Mouse (Mus musculus): ENCODE measurements around the gene Cdk5rap3. TPM values are rescaled to one million over a fixed set of nuclear protein-coding genes. Genes with fewer than 3 reads are reported as not detected.

Cdk5rap3 gene
- total RNA-seq, 2 experiments from 2014 or later, result 21.6 to 23.2 TPM

DNA sequence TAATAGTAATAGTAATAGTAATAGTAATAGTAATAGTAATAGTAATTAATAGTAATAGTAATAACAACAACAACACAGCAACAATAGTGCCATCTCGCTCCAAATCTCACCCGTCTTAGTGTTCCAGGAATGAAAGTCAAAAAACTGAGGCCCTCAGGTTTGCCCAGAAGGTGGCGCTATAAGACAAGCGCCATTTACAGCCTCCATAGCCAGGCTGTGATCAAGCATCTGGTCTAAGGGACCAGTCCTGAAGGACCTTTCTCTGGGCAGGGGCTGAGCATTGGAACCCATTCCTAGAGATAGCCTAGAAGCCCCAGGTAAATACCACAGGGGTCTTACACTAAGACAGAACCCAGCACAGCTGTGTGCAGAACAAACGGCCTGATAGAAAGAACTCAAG, 49.1 kb downstream of the Cdk5rap3 start:
- intact Hi-C loops (cut with DNase I), result loop anchor here (1.0 to 10.0 kb wide), 5 partner anchors 43 to 312 kb away; no protein-coding TSS in a partner anchor
- no peak for DNase-seq (ENCODE audit: low spot score)

DNA sequence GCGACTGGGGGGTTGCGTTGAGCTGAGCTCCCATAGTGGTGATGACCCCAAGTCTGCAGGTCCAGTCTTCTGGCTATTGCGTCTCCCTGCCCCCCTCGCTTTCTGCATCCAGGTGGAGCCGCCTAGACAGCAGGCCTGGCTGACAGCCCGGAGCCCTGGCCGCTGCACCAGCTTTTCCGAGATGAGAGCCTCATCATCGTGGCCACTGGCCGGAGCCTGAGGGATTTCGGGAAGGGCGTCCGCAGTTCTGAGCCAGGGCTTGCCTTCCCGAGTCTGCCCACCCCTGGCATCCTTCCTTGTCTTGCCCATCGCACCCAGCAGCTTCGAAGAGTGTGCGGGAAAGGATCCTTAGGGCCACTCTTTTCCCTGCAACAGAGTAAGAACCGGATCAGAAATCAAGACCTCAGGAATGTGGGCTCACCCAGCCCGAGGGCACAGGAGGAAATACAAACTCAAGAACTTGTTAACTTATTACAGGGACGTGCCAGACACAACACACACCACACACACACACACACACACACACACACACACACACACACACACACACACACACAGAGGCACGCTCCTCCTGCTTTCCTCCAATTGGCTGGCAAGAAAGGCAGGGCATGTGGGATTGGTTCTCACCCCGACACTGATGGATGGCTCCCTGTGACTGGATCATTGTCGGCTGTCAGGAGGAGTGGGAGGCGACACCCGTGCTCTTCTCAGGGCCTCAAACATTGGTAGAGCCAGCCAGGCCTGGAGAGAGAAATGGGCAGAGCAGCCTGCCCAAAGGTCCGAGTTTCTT, 52.9 kb downstream of the Cdk5rap3 start:
- no peak for DNase-seq (ENCODE audit: low spot score)
- intact Hi-C loops (cut with DNase I), result loop anchor here (2.0 to 10.0 kb wide), 5 partner anchors 81 to 585 kb away; no protein-coding TSS in a partner anchor

DNA sequence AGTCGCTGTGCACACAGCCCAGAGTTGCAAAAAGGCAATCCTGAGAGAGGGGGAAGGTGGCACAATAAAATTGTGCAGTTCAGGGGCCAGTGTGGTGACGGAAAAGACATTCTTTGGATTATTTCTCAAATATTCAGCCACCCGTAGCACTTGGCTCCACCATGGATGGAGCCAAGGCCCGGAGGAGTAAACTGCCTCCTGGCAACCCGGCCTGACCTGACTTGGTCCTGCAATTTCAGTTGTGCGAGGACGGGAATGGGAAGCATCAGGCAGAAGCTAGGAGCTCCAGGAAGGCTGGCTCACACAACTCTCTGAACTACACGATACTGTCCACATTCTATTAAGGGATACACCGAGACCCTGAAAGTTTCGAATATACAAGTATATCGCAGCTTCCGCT, 53.8 kb downstream of the Cdk5rap3 start:
- intact Hi-C loops (cut with DNase I), result loop anchor here (2.0 to 10.0 kb wide), 5 partner anchors 80 to 584 kb away; no protein-coding TSS in a partner anchor
- no peak for DNase-seq (ENCODE audit: low spot score)

GRCm38 (mm10) chr11:96861878-96862289, 54.4 kb downstream of the Cdk5rap3 start:
- intact Hi-C loops (cut with DNase I), result loop anchor here (2.0 to 10.0 kb wide), 6 partner anchors 37 to 583 kb away; no protein-coding TSS in a partner anchor
- peak; percentile 86 for DNase-seq (ENCODE audit: low spot score)

- intact Hi-C loops (cut with DNase I), result loop anchor here (2.0 to 10.0 kb wide), 4 partner anchors 37 to 307 kb away; no protein-coding TSS in a partner anchor
- DNase-seq (ENCODE audit: low spot score), result peak; percentile 68
Measured at GRCm38 (mm10) chr11:96861446-96861845, 54.9 kb downstream of the Cdk5rap3 start.

GRCm38 (mm10) chr11:96860564-96860963, 55.7 kb downstream of the Cdk5rap3 start:
- DNase-seq (ENCODE audit: low spot score), result peak; percentile 74
- intact Hi-C loops (cut with DNase I), result loop anchor here (1.0 to 10.0 kb wide), 5 partner anchors 36 to 306 kb away; no protein-coding TSS in a partner anchor

GRCm38 (mm10) chr11:96859635-96860034, 56.7 kb downstream of the Cdk5rap3 start:
- DNase-seq (ENCODE audit: low spot score), result no peak
- intact Hi-C loops (cut with DNase I), result loop anchor here (1.0 to 10.0 kb wide), 5 partner anchors 35 to 305 kb away; no protein-coding TSS in a partner anchor

- no peak for DNase-seq (ENCODE audit: low spot score)
- intact Hi-C loops (cut with DNase I), result no loop called here
Measured at GRCm38 (mm10) chr11:96857446-96857845, 58.9 kb downstream of the Cdk5rap3 start.

Other genes with a start within 250 kb of the Cdk5rap3 start
- 10 to 100 TPM; 12.1 to 13.4 TPM for gene Snx11, start 138.9 kb downstream of the Cdk5rap3 start, total RNA-seq (2021)
- gene Cbx1, start 127.4 kb downstream of the Cdk5rap3 start, total RNA-seq (2021), result 10 to 100 TPM; 36.6 to 39.0 TPM
- gene Nfe2l1, start 86.5 kb downstream of the Cdk5rap3 start, total RNA-seq (2021), result 100 to 1,000 TPM; 346 to 370 TPM
- gene Copz2, start 66.6 kb downstream of the Cdk5rap3 start, total RNA-seq (2021), result 10 to 100 TPM; 33.4 to 37.5 TPM
- gene Prr15l, start 11.6 kb upstream of the Cdk5rap3 start, total RNA-seq (2021), result 1 to 10 TPM; 1.7 to 2.3 TPM
- 10 to 100 TPM; 11.3 to 12.9 TPM for gene Pnpo, start 27.5 kb upstream of the Cdk5rap3 start, total RNA-seq (2021)
- 10 to 100 TPM in 1 of 2 experiments, 1 to 10 TPM in 1; 9.8 to 11.6 TPM for gene Sp2, start 66.5 kb upstream of the Cdk5rap3 start, total RNA-seq (2021)
- under 1 TPM; 0.11 to 0.29 TPM for gene Sp6, start 96.9 kb upstream of the Cdk5rap3 start, total RNA-seq (2021)
- gene Scrn2, start 113.4 kb upstream of the Cdk5rap3 start, total RNA-seq (2021), result 10 to 100 TPM; 11.9 to 13.2 TPM
- gene Lrrc46, start 124.9 kb upstream of the Cdk5rap3 start, total RNA-seq (2021), result under 1 TPM in 1 of 2 experiments, not detected in 1; 0.50 TPM
- gene Mrpl10, start 125.1 kb upstream of the Cdk5rap3 start, total RNA-seq (2021), result 10 to 100 TPM; 81.0 to 85.2 TPM
- 1 to 10 TPM; 5.1 to 5.5 TPM for gene Osbpl7, start 134.1 kb upstream of the Cdk5rap3 start, total RNA-seq (2021)
- gene Tbx21, start 198.8 kb upstream of the Cdk5rap3 start, total RNA-seq (2021), result not detected
- gene Tbkbp1, start 235.0 kb upstream of the Cdk5rap3 start, total RNA-seq (2021), result 10 to 100 TPM; 13.3 to 16.7 TPM

All from heart, postnatal 25 days (tissue).